Mouse (Mus musculus): ENCODE measurements at regions not wholly inside any gene's neighbourhood (a gene's known extent, or its start where the extent isn't known, plus 50 kb on each side); places are given as distances from the start of the nearest gene placed in this dataset.

GRCm38 (mm10) chr1:77265677-77266076, 249.2 kb downstream of the Epha4 start:
- TF ChIP-seq POLR2A (IDR thresholded peaks at IDR 0.05; ENCODE audit: insufficient read depth, low read depth, low read length): no peak
- TF ChIP-seq CTCF (IDR thresholded peaks at IDR 0.05; ENCODE audit: insufficient read depth, low read depth, low read length): no peak

Measured in olfactory bulb, adult 2 months (tissue).